Mouse (Mus musculus): ENCODE measurements at regions not wholly inside any gene's neighbourhood (a gene's known extent, or its start where the extent isn't known, plus 50 kb on each side); places are given as distances from the start of the nearest gene placed in this dataset.

- no peak for DNase-seq (ENCODE audit: low spot score)
- 75% methylated on average over 6 of the region's 6 CpGs for WGBS
- no peaks in the 10 kb centered on the region for H3K9me3 ChIP-seq (ENCODE audit: control insufficient read depth, low read length)
- H3K4me3 ChIP-seq (ENCODE audit: low read depth, low read length), result no peak overlapping the region
- H3K27me3 ChIP-seq (replicated peaks; ENCODE audit: control insufficient read depth, insufficient read depth, low read length), result no peaks in the 10 kb centered on the region
- ATAC-seq (replicated peaks; ENCODE audit: low FRiP score), result no peak
- H3K9ac ChIP-seq (ENCODE audit: low read depth, low read length), result no peak overlapping the region
- H3K36me3 ChIP-seq (ENCODE audit: control insufficient read depth, insufficient read depth, low read length), result no peaks in the 10 kb centered on the region
- H3K27ac ChIP-seq (ENCODE audit: low read depth, low read length), result no peak overlapping the region
- no peaks in the 10 kb centered on the region for H3K4me1 ChIP-seq (replicated peaks; ENCODE audit: control insufficient read depth, insufficient read depth, low read length)
- H3K4me2 ChIP-seq, result no peak overlapping the region
Measured at GRCm38 (mm10) chr8:8942991-8943390, 252.7 kb upstream of the Arglu1 start.

- Histone ChIP-seq H3K36me3 (ENCODE audit: control insufficient read depth, insufficient read depth, low read length) (no peaks in the 10 kb centered on the region), H3K4me1 (replicated peaks; ENCODE audit: control insufficient read depth, insufficient read depth, low read length) (no peaks in the 10 kb centered on the region), H3K27ac (ENCODE audit: low read depth, low read length) (no peak overlapping the region), H3K4me3 (ENCODE audit: low read depth, low read length) (no peak overlapping the region), H3K4me2 (no peak overlapping the region), H3K27me3 (replicated peaks; ENCODE audit: control insufficient read depth, insufficient read depth, low read length) (no peaks in the 10 kb centered on the region), H3K9me3 (ENCODE audit: control insufficient read depth, low read length) (no peaks in the 10 kb centered on the region), H3K9ac (ENCODE audit: low read depth, low read length) (no peak overlapping the region)
- no peak for DNase-seq (ENCODE audit: low spot score)
- WGBS, result 91% methylated on average over 4 of the region's 4 CpGs
- no peak for ATAC-seq (replicated peaks; ENCODE audit: low FRiP score)
Measured at GRCm38 (mm10) chr8:8940899-8941298, 250.6 kb upstream of the Arglu1 start.

GRCm38 (mm10) chr8:8938536-8938935 lies 248.2 kb upstream of the Arglu1 start:
- Histone ChIP-seq H3K4me3 (ENCODE audit: low read depth, low read length) (no peak overlapping the region), H3K27ac (ENCODE audit: low read depth, low read length) (no peak overlapping the region), H3K9me3 (ENCODE audit: control insufficient read depth, low read length) (no peaks in the 10 kb centered on the region), H3K27me3 (replicated peaks; ENCODE audit: control insufficient read depth, insufficient read depth, low read length) (no peaks in the 10 kb centered on the region), H3K9ac (ENCODE audit: low read depth, low read length) (no peak overlapping the region), H3K4me1 (replicated peaks; ENCODE audit: control insufficient read depth, insufficient read depth, low read length) (no peaks in the 10 kb centered on the region), H3K4me2 (no peak overlapping the region), H3K36me3 (ENCODE audit: control insufficient read depth, insufficient read depth, low read length) (no peaks in the 10 kb centered on the region)
- no peak for DNase-seq (ENCODE audit: low spot score)
- WGBS, result 64% methylated on average over 7 of the region's 7 CpGs
- ATAC-seq (replicated peaks; ENCODE audit: low FRiP score), result no peak

- no peak for ATAC-seq (replicated peaks; ENCODE audit: low FRiP score)
- Histone ChIP-seq H3K4me3 (ENCODE audit: low read depth, low read length) (no peak overlapping the region), H3K4me2 (no peak overlapping the region), H3K36me3 (ENCODE audit: control insufficient read depth, insufficient read depth, low read length) (no peaks in the 10 kb centered on the region), H3K9ac (ENCODE audit: low read depth, low read length) (no peak overlapping the region), H3K27ac (ENCODE audit: low read depth, low read length) (no peak overlapping the region), H3K27me3 (replicated peaks; ENCODE audit: control insufficient read depth, insufficient read depth, low read length) (no peaks in the 10 kb centered on the region), H3K9me3 (ENCODE audit: control insufficient read depth, low read length) (no peaks in the 10 kb centered on the region), H3K4me1 (replicated peaks; ENCODE audit: control insufficient read depth, insufficient read depth, low read length) (no peaks in the 10 kb centered on the region)
- DNase-seq (ENCODE audit: low spot score), result no peak
- WGBS, result 79% methylated on average over 3 of the region's 3 CpGs
Measured at GRCm38 (mm10) chr8:8932466-8932865, 242.1 kb upstream of the Arglu1 start.

- 73% methylated on average over 6 of the region's 6 CpGs for WGBS
- ATAC-seq (replicated peaks; ENCODE audit: low FRiP score) (no peak), DNase-seq (ENCODE audit: low spot score) (no peak)
- H3K9ac ChIP-seq (ENCODE audit: low read depth, low read length), result no peak overlapping the region
- no peak overlapping the region for H3K4me3 ChIP-seq (ENCODE audit: low read depth, low read length)
- no peak overlapping the region for H3K27ac ChIP-seq (ENCODE audit: low read depth, low read length)
- no peaks in the 10 kb centered on the region for H3K36me3 ChIP-seq (ENCODE audit: control insufficient read depth, insufficient read depth, low read length)
- no peak overlapping the region for H3K4me2 ChIP-seq
- H3K27me3 ChIP-seq (replicated peaks; ENCODE audit: control insufficient read depth, insufficient read depth, low read length), result no peaks in the 10 kb centered on the region
- H3K9me3 ChIP-seq (ENCODE audit: control insufficient read depth, low read length), result no peaks in the 10 kb centered on the region
- no peaks in the 10 kb centered on the region for H3K4me1 ChIP-seq (replicated peaks; ENCODE audit: control insufficient read depth, insufficient read depth, low read length)
Measured at GRCm38 (mm10) chr8:8931746-8932145, 241.4 kb upstream of the Arglu1 start.

GRCm38 (mm10) chr8:8928074-8928862 lies 237.9 kb upstream of the Arglu1 start:
- no peak overlapping the region for H3K27ac ChIP-seq (ENCODE audit: low read depth, low read length)
- H3K36me3 ChIP-seq (ENCODE audit: control insufficient read depth, insufficient read depth, low read length), result no peaks in the 10 kb centered on the region
- WGBS, result 84% methylated on average over 18 of the region's 18 CpGs
- no peaks in the 10 kb centered on the region for H3K27me3 ChIP-seq (replicated peaks; ENCODE audit: control insufficient read depth, insufficient read depth, low read length)
- no peaks in the 10 kb centered on the region for H3K4me1 ChIP-seq (replicated peaks; ENCODE audit: control insufficient read depth, insufficient read depth, low read length)
- no peak for ATAC-seq (replicated peaks; ENCODE audit: low FRiP score)
- no peaks in the 10 kb centered on the region for H3K9me3 ChIP-seq (ENCODE audit: control insufficient read depth, low read length)
- H3K4me2 ChIP-seq, result no peak overlapping the region
- no peak overlapping the region for H3K4me3 ChIP-seq (ENCODE audit: low read depth, low read length)
- no peak overlapping the region for H3K9ac ChIP-seq (ENCODE audit: low read depth, low read length)
- no peak for DNase-seq (ENCODE audit: low spot score)

GRCm38 (mm10) chr8:8921446-8921845 lies 231.1 kb upstream of the Arglu1 start:
- Histone ChIP-seq H3K4me3 (ENCODE audit: low read depth, low read length) (no peak overlapping the region), H3K9me3 (ENCODE audit: control insufficient read depth, low read length) (no peaks in the 10 kb centered on the region), H3K27ac (ENCODE audit: low read depth, low read length) (no peak overlapping the region), H3K9ac (ENCODE audit: low read depth, low read length) (no peak overlapping the region), H3K36me3 (ENCODE audit: control insufficient read depth, insufficient read depth, low read length) (no peaks in the 10 kb centered on the region), H3K27me3 (replicated peaks; ENCODE audit: control insufficient read depth, insufficient read depth, low read length) (no peaks in the 10 kb centered on the region), H3K4me1 (replicated peaks; ENCODE audit: control insufficient read depth, insufficient read depth, low read length) (no peaks in the 10 kb centered on the region), H3K4me2 (no peak overlapping the region)
- ATAC-seq (replicated peaks; ENCODE audit: low FRiP score) (no peak), DNase-seq (ENCODE audit: low spot score) (no peak)
- WGBS, result 72% methylated on average over 2 of the region's 2 CpGs

GRCm38 (mm10) chr8:8919582-8920503 lies 229.5 kb upstream of the Arglu1 start:
- Histone ChIP-seq H3K4me3 (ENCODE audit: low read depth, low read length) (no peak overlapping the region), H3K36me3 (ENCODE audit: control insufficient read depth, insufficient read depth, low read length) (no peaks in the 10 kb centered on the region), H3K4me2 (no peak overlapping the region), H3K9ac (ENCODE audit: low read depth, low read length) (no peak overlapping the region), H3K4me1 (replicated peaks; ENCODE audit: control insufficient read depth, insufficient read depth, low read length) (no peaks in the 10 kb centered on the region), H3K9me3 (ENCODE audit: control insufficient read depth, low read length) (no peaks in the 10 kb centered on the region), H3K27me3 (replicated peaks; ENCODE audit: control insufficient read depth, insufficient read depth, low read length) (no peaks in the 10 kb centered on the region), H3K27ac (ENCODE audit: low read depth, low read length) (no peak overlapping the region)
- ATAC-seq (replicated peaks; ENCODE audit: low FRiP score) (no peak), DNase-seq (ENCODE audit: low spot score) (no peak)
- WGBS, result 31% methylated on average over 11 of the region's 11 CpGs

Measured in liver, embryonic 11.5 days (tissue).